25 mouse cellular contexts compared by ENCODE assay signal in the genomic region with DNA sequence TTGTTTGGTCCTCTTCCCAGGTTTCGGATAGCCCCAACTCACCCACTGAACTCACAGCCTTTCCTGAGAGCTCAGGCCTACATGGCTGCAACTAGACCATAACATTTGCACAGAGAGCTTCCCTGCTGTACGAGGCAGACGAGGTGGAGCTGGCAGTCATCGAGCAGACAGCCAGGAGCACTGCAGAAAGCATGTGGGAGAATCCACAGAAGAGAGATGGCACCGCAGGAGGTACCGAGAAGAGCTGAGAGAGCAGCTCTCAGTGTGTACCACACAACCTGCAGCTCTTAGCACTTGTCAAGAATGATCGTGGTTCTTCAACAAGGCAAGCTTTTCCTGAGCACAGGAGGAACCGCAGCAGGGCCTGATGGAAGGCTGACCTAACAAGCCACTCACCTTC. TPM values are rescaled to one million over a fixed set of nuclear protein-coding genes. Genes with fewer than 3 reads are reported as not detected.
DNase-seq lines count a peak whose midpoint lies in the region; ATAC-seq and TF ChIP-seq lines count a peak whose summit lies in the region.
"Had no signal": no experiment of that assay in that cellular context is flagged by ENCODE, and none has a peak within 500 bp of the region (broad histone marks: within the 10 kb centered on the region; RNA-seq: fewer than 3 reads in every experiment).

No protein-coding gene starts in this region.

- H3K27me3 ChIP-seq in heart, embryonic 11.5 days (ENCODE audit: control insufficient read depth, insufficient read depth, low read length), result no peaks in the 10 kb centered on the region
- H3K27me3 ChIP-seq: CH12.LX, Patski had no signal

- H3K4me2 ChIP-seq in heart, embryonic 11.5 days, result no peak overlapping the region

- 92% methylated on average over 8 of the region's 8 CpGs for WGBS in heart, embryonic 11.5 days (ENCODE audit: insufficient replicate concordance)

- H3K36me3 ChIP-seq in heart, embryonic 11.5 days (ENCODE audit: control insufficient read depth, insufficient read depth, low read length), result peaks cover 72% of the 10 kb centered on the region

- peak; percentile 55; the same call in 1 of the 2 replicates for ATAC-seq in frontal cortex, adult (ENCODE audit: low TSS enrichment)
- no peak for ATAC-seq in heart, embryonic 11.5 days (replicated peaks; ENCODE audit: insufficient number of reproducible peaks, low FRiP score, low TSS enrichment)
- ATAC-seq: activated CD4-positive, CD25-positive, alpha-beta regulatory T cell, adult 4 months; CD4-positive, CD25-positive, alpha-beta regulatory T cell, adult 4 months; Patski had no signal

- no peaks in the 10 kb centered on the region for H3K9me3 ChIP-seq in heart, embryonic 11.5 days (replicated peaks; ENCODE audit: control insufficient read depth, low read length)
- H3K9me3 ChIP-seq: G1E had no signal

- no peak overlapping the region for H3K4me3 ChIP-seq in heart, embryonic 11.5 days (ENCODE audit: low read depth, low read length)
- H3K4me3 ChIP-seq in layer of hippocampus, adult 2 months, result no peak overlapping the region

- 0 out of 2 replicates have a peak overlapping the region, but pooled peaks have one; percentile 10 for H3K9ac ChIP-seq in heart, embryonic 11.5 days (ENCODE audit: low read depth, low read length)

- H3K4me1 ChIP-seq in heart, embryonic 11.5 days (ENCODE audit: control insufficient read depth, insufficient read depth, low read length), result no peaks in the 10 kb centered on the region

- TF ChIP-seq CTCF in layer of hippocampus, adult 2 months (conservative IDR thresholded peaks at IDR 0.05), result no peak

- no peak overlapping the region for H3K27ac ChIP-seq in heart, embryonic 11.5 days (ENCODE audit: low read depth, low read length)
- 0 out of 2 replicates have a peak overlapping the region, but pooled peaks have one; percentile 18 for H3K27ac ChIP-seq in layer of hippocampus, adult 2 months

- DNase-seq in frontal cortex, postnatal 25 days (ENCODE audit: low spot score in 2 of 2), result no peak
- no peak for DNase-seq in heart, postnatal 4 days
- no peak for DNase-seq in layer of hippocampus, adult 2 months (ENCODE audit: low spot score in 2 of 2)
- DNase-seq in layer of hippocampus, adult 9-10 months (ENCODE audit: low spot score), result no peak
- DNase-seq in brain, adult 2 months (ENCODE audit: low read depth, low spot score), result peak; percentile 66
- DNase-seq in right cerebral cortex, postnatal 14 days, result no peak
- DNase-seq: adrenal gland, adult 2 months; adrenal gland, adult 8-10 months; adrenal gland, postnatal 10 days; adrenal gland, postnatal 14 days; adrenal gland, postnatal 25 days; adrenal gland, postnatal 36 days; B cell, adult 2 months; cerebellum, adult 11 months; cerebellum, adult 11-12 months; cerebellum, adult 18-20 months had no signal

RNA-seq across cellular contexts. Expression of a gene that starts 11.3 kb away (rescaled TPM):
- 0.24 TPM in 1 of 2 replicates, not detected in the other for polyA plus RNA-seq in heart, embryonic 11.5 days (2014; fragmentation: Nextera tagmentation; extraction: Ambion mirVana)
- total RNA-seq in heart, postnatal 4 days (2021), result 1 to 10 TPM in 1 of 2 experiments, under 1 TPM in 1; 0.61 to 1.0 TPM
- 1 to 10 TPM; 1.1 to 1.7 TPM for total RNA-seq in layer of hippocampus, adult 2 months (2021)
- total RNA-seq: G1E, MEL had no signal
- polyA plus RNA-seq: C2C12; CD4-positive, CD25-positive, alpha-beta regulatory T cell, adult 4 months had no signal

RNA-seq across cellular contexts. Expression of a gene that starts 15.1 kb away (rescaled TPM):
- 0.80 and 0.90 TPM in 2 replicates for polyA plus RNA-seq in heart, embryonic 11.5 days (2014; fragmentation: Nextera tagmentation; extraction: Ambion mirVana)
- 1 to 10 TPM; 3.5 to 6.0 TPM for total RNA-seq in heart, postnatal 4 days (2021)
- 10 to 100 TPM; 50.0 to 50.3 TPM for total RNA-seq in layer of hippocampus, adult 2 months (2021)
- polyA plus RNA-seq: CD4-positive, CD25-positive, alpha-beta regulatory T cell, adult 4 months had no signal

RNA-seq across cellular contexts. Expression of a gene that starts 46.5 kb away (rescaled TPM):
- polyA plus RNA-seq in heart, embryonic 11.5 days (2014; fragmentation: Nextera tagmentation; extraction: Ambion mirVana), result 71.4 and 72.5 TPM in 2 replicates
- 10 to 100 TPM; 58.4 to 58.7 TPM for total RNA-seq in heart, postnatal 4 days (2021)
- total RNA-seq in layer of hippocampus, adult 2 months (2021), result 10 to 100 TPM; 73.9 to 84.9 TPM

RNA-seq across cellular contexts. Expression of a gene that starts 46.5 kb away (rescaled TPM):
- 139 and 168 TPM in 2 replicates for polyA plus RNA-seq in heart, embryonic 11.5 days (2014; fragmentation: Nextera tagmentation; extraction: Ambion mirVana)
- total RNA-seq in heart, postnatal 4 days (2021), result 100 to 1,000 TPM; 104 to 119 TPM
- total RNA-seq in layer of hippocampus, adult 2 months (2021), result 100 to 1,000 TPM in 1 of 2 experiments, 10 to 100 TPM in 1; 100.0 to 103 TPM

Comparison
In these comparisons a context has a peak if more than half of its experiments do, and no peak if none do; other contexts are left out.
1. RNA of a gene that starts 15.1 kb away (total RNA-seq): 50.0 to 50.3 TPM in layer of hippocampus, adult 2 months; 3.5 to 6.0 TPM in heart, postnatal 4 days; every median in the first group is over 4 times any median in the second.